Mouse (Mus musculus): ENCODE data around the gene Opn3.

- TF ChIP-seq CTCF (IDR thresholded peaks at IDR 0.05; ENCODE audit: insufficient read depth, low read depth, low read length) (no peak), POLR2A (IDR thresholded peaks at IDR 0.05; ENCODE audit: insufficient read depth, low read depth, low read length) (no peak)
These were observed 45.6 kb downstream of the Opn3 start for GRCm38 (mm10) chr1:175646952-175647351.
